Mouse (Mus musculus) kidney, embryonic 14.5 days (tissue): ENCODE measurements around the gene Prkag1. TPM values are rescaled to one million over a fixed set of nuclear protein-coding genes. Genes with fewer than 3 reads are reported as not detected.

ENCODE experiments used
- ATAC-seq: fragments of 200-750 bp; cut with Nextera tagmentation; 2 replicates; pipeline ENCODE4 v1.8.0; 2017; ENCODE audit warnings: moderate number of reproducible peaks, mild to moderate bottlenecking, moderate TSS enrichment, moderate library complexity; ENCODE audit not compliant: low FRiP score, low TSS enrichment
- H3K27ac ChIP-seq: fragments of 300-500 bp; sonication (generic); 2 replicates; pipeline ENCODE4 v1.5.1; 2014; ENCODE audit warnings: low read depth, mild to moderate bottlenecking, low read length, moderate library complexity, mixed read lengths
- H3K27me3 ChIP-seq: fragments of 300-500 bp; sonication (generic); 2 replicates; pipeline ENCODE4 v1.6.1; 2014; ENCODE audit warnings: mild to moderate bottlenecking, low read length; ENCODE audit not compliant: control insufficient read depth, insufficient read depth
- H3K36me3 ChIP-seq: fragments of 300-500 bp; sonication (generic); 2 replicates; pipeline ENCODE4 v1.6.1; 2014; ENCODE audit warnings: low read length, mixed read lengths; ENCODE audit not compliant: control insufficient read depth, insufficient read depth
- H3K4me1 ChIP-seq: fragments of 300-500 bp; sonication (generic); 2 replicates; pipeline ENCODE4 v1.6.1; 2014; ENCODE audit warnings: low read length, mixed read lengths; ENCODE audit not compliant: control insufficient read depth, insufficient read depth
- H3K4me2 ChIP-seq: fragments of 300-500 bp; sonication (generic); replicated peaks from 2 replicates; pipeline ENCODE4 v1.6.1; 2014; ENCODE audit warnings: low read depth, mild to moderate bottlenecking, low read length
- H3K4me3 ChIP-seq: fragments of 300-500 bp; sonication (generic); 2 replicates; pipeline ENCODE4 v1.5.1; 2014; ENCODE audit warnings: mild to moderate bottlenecking, low read length
- H3K9ac ChIP-seq: fragments of 300-500 bp; sonication (generic); 2 replicates; pipeline ENCODE4 v1.6.1; 2014; ENCODE audit warnings: low read depth, mild to moderate bottlenecking, low read length, moderate library complexity
- H3K9me3 ChIP-seq: fragments of 300-500 bp; sonication (generic); 2 replicates; pipeline ENCODE4 v1.6.1; 2016; ENCODE audit warnings: low read length; ENCODE audit not compliant: control insufficient read depth
- WGBS: fragments of 180-500 bp; shearing (Covaris S2); extraction: QIAGEN DNeasy Blood & Tissue Kit; methylation state at CpG from one replicate; pipeline ENCODE4 v1.1.7; 2014; 5-methylcytosine and 5-hydroxymethylcytosine counted together
- polyA plus RNA-seq: library from polyadenylated mRNA; unstranded; fragments of >200 nt; fragmentation: Nextera tagmentation; extraction: Ambion mirVana; gene quantifications from 2 replicates; pipeline ENCODE4 v1.2.1, GENCODE M21; 2014

The Prkag1 gene
- 67.8 and 83.7 TPM in 2 replicates for polyA plus RNA-seq

DNA sequence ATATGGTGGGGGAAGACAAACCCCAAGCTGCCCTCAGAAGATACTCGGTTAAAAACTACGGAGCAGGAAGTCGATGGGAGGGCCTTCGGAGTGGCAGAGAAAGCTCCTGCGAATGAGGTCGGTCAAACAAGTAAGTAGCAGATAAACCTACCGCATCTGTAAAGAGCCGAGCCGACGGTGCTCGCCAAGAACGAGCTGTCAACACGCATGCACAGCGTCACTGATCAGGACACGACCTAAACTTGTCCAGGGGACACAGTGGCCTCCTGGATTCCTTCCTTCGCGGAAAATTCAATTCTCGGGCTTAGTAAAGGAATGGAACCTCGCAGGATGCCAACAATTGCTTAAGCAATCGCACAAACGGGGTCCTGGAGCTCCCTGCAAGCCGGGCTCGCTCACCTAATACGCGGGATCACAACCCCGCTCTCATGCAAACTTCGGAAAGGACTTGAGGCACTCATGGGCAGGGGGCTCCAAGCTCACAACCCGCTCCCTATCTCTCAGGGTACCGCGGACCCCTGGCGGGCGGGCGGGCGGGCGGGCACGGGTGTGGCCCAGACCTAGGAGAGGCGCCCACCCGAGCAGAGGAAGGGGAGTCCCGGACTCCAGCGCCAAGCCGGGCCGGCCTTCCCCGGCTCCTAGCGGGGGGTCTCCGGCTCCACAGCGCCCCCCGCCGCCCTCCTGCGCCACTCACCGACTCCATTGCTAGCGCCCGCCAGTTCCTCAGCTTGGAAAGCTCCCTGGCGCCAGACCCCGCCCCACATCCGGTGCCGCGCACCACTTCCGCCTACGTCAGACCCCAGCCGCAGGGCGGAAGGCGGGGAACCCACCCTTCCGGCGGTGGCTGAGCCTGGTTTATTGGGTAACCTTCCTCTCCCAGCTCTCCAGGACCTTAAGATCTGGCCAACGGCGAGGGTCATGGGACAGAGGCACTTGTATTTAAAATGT is at the start of gene Prkag1:
Gene Prkag1 (minus strand): TSS at position 786 of the 948 bp plus-strand sequence.
- Histone ChIP-seq H3K36me3 (peaks cover 35% of the 10 kb centered on the region), H3K4me2 (peak within 1 kb of the TSS; percentile 44), H3K9ac (peak within 1 kb of the TSS; percentile 88), H3K27ac (peak within 1 kb of the TSS; percentile 92), H3K4me1 (peaks cover 10% of the 10 kb centered on the region), H3K27me3 (no peaks in the 10 kb centered on the region), H3K4me3 (peak within 1 kb of the TSS; percentile 82), H3K9me3 (no peaks in the 10 kb centered on the region)
- ATAC-seq = peak; percentile 96
- WGBS = under 1% methylated on average over 66 of the region's 66 CpGs

DNA sequence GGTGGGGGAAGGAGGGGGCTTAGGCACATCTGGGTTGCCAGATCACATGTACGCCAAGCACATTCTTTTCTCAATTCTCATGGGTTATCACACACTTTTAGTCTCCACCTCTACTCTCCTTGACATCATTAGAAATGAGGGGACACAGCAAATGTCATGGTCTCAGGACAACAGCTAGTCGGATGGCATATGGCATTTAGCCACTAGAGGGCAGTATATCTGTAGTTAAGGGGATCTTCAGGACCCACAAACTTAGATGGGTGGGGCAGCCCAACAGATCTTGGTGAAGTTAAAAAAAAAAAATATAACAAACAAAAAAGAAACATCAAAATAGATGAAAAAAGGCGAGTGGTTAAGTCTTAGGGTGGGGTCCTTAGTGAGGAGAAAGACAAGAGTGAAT is 46.0 kb upstream of the Prkag1 start:
- 19% methylated on average over 3 of the region's 3 CpGs for WGBS

DNA sequence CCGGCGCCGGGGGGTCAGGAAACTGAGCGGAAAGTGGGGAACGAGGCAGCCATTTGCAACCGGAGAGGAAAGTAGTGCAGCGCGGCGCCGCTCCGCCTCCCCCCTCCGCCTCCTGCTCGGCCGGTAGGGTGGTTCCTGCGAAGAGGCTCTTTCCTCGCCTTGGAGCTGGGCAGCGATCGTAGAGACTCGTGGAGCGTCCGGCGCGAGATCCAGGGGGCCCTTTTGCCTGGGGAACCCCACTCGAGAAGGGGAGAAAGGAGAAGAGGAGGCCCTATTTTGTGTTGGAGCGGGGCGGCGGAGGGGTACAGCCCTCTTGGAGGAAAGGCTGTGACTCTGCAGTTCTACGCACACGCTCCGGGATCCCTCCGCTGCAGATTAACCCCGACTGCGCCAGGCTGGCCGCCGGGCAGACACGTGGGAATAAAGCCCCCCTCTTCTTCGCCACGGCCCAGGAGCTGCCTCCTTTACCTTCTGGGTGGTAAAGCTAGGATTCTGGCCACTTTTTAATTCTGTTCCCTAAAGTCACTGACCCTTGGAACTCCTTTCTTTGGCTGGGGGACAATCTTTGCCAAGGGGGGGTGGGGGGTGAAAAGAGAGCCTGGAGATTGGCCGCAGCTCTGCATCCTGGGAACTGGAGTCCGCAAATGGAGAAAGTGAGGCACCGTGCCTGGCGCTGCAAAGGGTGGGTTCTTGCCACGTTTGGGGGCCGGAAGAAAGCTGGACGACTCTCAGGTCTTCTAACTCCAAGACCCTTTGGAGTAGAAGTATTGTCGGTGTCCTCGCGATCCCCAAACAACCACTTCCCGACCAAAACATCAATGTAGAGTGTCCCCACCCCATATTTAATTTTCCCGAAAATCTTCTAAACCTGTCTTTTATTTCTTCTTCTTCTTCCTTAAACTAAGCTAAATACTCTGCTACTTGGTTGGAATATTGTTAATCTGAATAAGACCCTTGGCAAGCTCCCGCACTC is 40.9 kb upstream of the Prkag1 start:
- H3K27me3 ChIP-seq = no peaks in the 10 kb centered on the region
- H3K4me3 ChIP-seq = peak overlapping the region; percentile 70
- peaks cover 26% of the 10 kb centered on the region for H3K4me1 ChIP-seq
- WGBS = 2% methylated on average over 51 of the region's 51 CpGs
- peak overlapping the region; percentile 92 for H3K4me2 ChIP-seq
- peak overlapping the region; percentile 98 for H3K9ac ChIP-seq
- peaks cover 3% of the 10 kb centered on the region; the same call in 1 of the 2 replicates for H3K36me3 ChIP-seq
- H3K27ac ChIP-seq = peak overlapping the region; percentile 95
- no peaks in the 10 kb centered on the region for H3K9me3 ChIP-seq
- ATAC-seq = peak; percentile 85

More for the DNA sequence above, 46.0 kb upstream of the Prkag1 start:
- Histone ChIP-seq H3K9ac (no peak overlapping the region), H3K27ac (no peak overlapping the region), H3K4me2 (no peak overlapping the region), H3K9me3 (no peaks in the 10 kb centered on the region), H3K36me3 (no peaks in the 10 kb centered on the region; the same call in 1 of the 2 replicates), H3K4me3 (no peak overlapping the region), H3K27me3 (no peaks in the 10 kb centered on the region), H3K4me1 (peaks cover 4% of the 10 kb centered on the region; the same call in 1 of the 2 replicates)
- ATAC-seq = no peak

DNA sequence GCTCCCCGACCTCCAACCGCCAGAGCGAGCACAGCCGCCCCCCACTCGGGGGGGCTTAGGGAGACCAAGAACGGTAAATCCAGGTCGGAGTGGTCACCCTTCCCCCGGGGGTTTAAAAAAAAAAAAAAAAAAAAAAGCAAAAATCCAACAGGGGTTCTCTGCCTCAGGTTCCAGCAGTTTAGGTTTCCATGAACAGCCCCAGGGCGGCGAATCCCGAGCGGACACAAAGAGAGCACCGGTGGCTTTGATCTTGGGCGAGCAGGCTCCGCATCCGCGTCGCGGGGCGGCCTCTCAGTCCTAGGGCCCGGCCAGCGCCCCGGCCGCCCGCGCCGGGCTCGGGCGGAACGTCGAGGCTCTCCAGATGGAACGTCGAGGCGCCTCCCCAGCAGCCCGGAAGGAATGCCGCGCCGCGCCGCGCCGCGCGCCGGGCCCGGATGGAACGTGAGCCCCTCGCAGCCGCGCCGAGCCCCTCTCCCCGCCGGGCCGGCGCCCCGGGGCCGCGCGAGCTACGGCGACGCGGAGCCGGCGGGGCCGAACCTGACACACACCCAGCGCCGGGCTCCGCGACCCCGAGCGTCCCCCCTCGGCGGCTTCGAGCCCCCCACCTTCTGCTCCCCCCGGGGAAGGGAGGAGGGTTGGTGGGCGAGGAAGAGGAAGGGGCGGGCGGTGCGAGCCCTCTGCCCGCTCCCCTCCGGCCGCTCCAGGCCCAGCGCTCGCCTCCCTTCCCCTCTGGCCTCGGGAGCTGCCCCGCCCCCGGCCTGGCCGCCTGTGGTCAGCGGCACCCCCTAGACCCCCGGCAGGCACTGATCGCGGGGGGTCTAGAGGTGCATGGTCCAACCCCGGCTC is 40.0 kb upstream of the Prkag1 start, which contains the start of gene Kmt2d:
Gene Kmt2d (minus strand): TSS at position 135 of the 846 bp plus-strand sequence.
- peak within 1 kb of the TSS; percentile 95 for H3K27ac ChIP-seq
- H3K36me3 ChIP-seq = peaks cover 10% of the 10 kb centered on the region
- no peaks in the 10 kb centered on the region for H3K27me3 ChIP-seq
- peak within 1 kb of the TSS; percentile 98 for H3K9ac ChIP-seq
- under 1% methylated on average over 79 of the region's 94 CpGs for WGBS
- no peaks in the 10 kb centered on the region for H3K9me3 ChIP-seq
- ATAC-seq = peak; percentile 69
- peaks cover 26% of the 10 kb centered on the region for H3K4me1 ChIP-seq
- H3K4me2 ChIP-seq = peak within 1 kb of the TSS; percentile 92
- H3K4me3 ChIP-seq = peak within 1 kb of the TSS; percentile 70

DNA sequence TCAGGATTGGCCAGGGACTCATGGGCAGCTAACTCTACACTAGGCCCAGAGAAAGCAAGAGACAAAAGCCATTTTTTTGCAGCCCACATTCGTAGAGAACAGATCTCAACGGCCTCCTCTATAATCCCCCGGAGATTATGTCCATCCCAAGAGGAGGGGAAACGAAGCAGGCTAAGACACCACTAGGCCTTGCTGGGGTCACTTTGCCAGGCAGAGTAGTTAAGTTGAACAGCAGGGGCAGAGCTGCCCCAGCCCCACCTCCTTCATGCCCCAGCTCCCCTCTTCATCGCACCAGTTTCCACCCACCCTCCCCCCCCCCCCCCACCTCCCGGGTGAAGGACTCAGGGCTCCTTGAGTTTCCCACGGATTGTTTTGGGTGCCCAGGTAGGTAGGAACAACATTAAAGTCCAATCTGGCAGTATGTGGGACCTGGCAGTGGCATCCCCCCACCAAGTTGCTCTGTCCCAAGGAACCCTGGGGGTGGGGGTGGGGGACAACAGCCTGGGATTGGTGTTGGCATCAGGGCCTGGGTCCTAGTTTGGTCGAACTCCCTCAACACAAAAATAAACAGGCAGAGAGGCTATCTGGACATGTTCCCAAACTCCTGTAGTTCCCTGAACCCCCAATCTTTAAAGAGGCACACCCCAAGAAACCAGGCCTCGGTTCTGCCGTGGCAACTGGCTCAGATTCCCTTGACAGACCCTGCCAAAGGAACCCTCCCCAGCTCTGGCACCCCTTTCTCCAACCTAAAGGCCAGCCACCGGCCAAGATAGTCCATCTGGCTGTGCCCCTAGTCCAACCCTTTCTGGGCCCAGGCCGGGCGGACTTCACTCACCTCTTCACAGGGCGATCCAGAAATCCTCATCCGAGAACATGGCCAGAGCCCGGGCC is 39.1 kb upstream of the Prkag1 start:
- no peaks in the 10 kb centered on the region for H3K9me3 ChIP-seq
- no peak for ATAC-seq
- H3K4me1 ChIP-seq = peaks cover 26% of the 10 kb centered on the region
- peak overlapping the region; percentile 70 for H3K4me3 ChIP-seq
- H3K27me3 ChIP-seq = no peaks in the 10 kb centered on the region
- peak overlapping the region; percentile 95 for H3K27ac ChIP-seq
- peak overlapping the region; percentile 98 for H3K9ac ChIP-seq
- peak overlapping the region; percentile 92 for H3K4me2 ChIP-seq
- 0% methylated on average over 16 of the region's 16 CpGs for WGBS
- H3K36me3 ChIP-seq = peaks cover 18% of the 10 kb centered on the region

DNA sequence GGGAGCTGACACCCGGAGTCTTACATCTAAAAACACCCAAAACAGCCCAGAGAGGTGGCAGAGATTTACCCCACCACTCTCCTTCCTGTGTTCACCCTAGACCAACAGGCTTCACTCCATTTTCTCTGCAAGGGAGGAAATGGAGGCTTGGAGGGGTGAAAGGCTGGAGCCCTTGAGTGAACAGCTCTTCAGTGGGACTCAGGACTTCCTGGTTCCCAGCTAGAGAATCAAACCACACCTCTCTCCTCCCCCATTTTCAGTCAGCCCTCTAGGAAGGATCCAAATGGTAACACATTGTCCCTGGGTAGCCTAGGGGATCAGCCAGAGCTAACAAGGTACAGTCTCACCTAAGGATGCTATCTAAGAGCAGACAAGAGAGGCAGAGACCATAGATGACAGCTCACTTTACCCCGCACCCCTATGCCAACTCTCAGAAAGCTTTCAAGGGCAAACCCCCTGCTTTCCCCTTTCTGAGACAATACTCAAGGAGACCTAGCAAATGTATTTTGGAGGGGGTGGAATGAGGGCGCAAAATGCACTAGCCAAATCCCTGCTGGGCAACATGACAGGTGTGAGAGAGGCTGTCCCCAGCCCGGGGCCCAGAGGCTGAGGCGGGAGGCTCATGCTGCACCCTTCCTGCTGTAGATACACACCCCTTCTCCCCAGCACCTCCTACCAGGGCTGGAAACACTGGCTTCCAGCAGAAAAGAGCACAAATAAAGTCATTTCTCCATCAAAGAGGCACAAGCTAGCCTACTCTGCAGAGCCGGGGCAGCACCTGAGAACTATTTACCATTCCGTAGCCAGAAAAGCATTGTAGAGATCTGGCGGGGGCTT is 38.2 kb upstream of the Prkag1 start:
- no peaks in the 10 kb centered on the region for H3K9me3 ChIP-seq
- peak overlapping the region; percentile 92 for H3K4me2 ChIP-seq
- H3K36me3 ChIP-seq = peaks cover 27% of the 10 kb centered on the region
- 10% methylated on average over 8 of the region's 8 CpGs for WGBS
- 0 out of 2 replicates have a peak overlapping the region, but pooled peaks have one; percentile 8 for H3K27ac ChIP-seq
- H3K27me3 ChIP-seq = no peaks in the 10 kb centered on the region
- no peak for ATAC-seq
- H3K4me1 ChIP-seq = peaks cover 26% of the 10 kb centered on the region
- peak overlapping the region; percentile 70 for H3K4me3 ChIP-seq
- H3K9ac ChIP-seq = peak overlapping the region; percentile 98
